Mouse (Mus musculus) embryonic facial prominence, embryonic 14.5 days (tissue): Measurements from ENCODE around the gene Hat1. TPM values are rescaled to one million over a fixed set of nuclear protein-coding genes. Genes with fewer than 3 reads are reported as not detected.

Experiments
- ATAC-seq: fragments of 200-750 bp; cut with Nextera tagmentation; 2 replicates; pipeline ENCODE4 v1.8.0; 2017; ENCODE audit warnings: low read depth, moderate number of reproducible peaks, moderate TSS enrichment
- DNase-seq: peaks from one replicate; pipeline ENCODE4 v3.0.0-alpha.2; 2015; ENCODE audit warnings: low spot score
- H3K27ac ChIP-seq: fragments of 300-500 bp; sonication (generic); replicated peaks from 2 replicates; pipeline ENCODE4 v1.5.1; 2014; ENCODE audit warnings: low read depth, mild to moderate bottlenecking, low read length, moderate library complexity
- H3K27me3 ChIP-seq: fragments of 300-500 bp; sonication (generic); replicated peaks from 2 replicates; pipeline ENCODE4 v1.6.1; 2014; ENCODE audit warnings: low read length; ENCODE audit not compliant: control insufficient read depth, insufficient read depth
- H3K36me3 ChIP-seq: fragments of 300-500 bp; sonication (generic); 2 replicates; pipeline ENCODE4 v1.6.1; 2014; ENCODE audit warnings: low read length, mixed read lengths; ENCODE audit not compliant: control insufficient read depth, insufficient read depth
- H3K4me1 ChIP-seq: fragments of 300-500 bp; sonication (generic); 2 replicates; pipeline ENCODE4 v1.6.1; 2014; ENCODE audit warnings: antibody characterized with exemption, low read length; ENCODE audit not compliant: control insufficient read depth, insufficient read depth
- H3K4me2 ChIP-seq: fragments of 300-500 bp; sonication (generic); 2 replicates; pipeline ENCODE4 v1.6.1; 2014; ENCODE audit warnings: low read depth, mild to moderate bottlenecking, low read length, moderate library complexity, mixed read lengths
- H3K4me3 ChIP-seq: fragments of 300-500 bp; sonication (generic); 2 replicates; pipeline ENCODE4 v1.5.1; 2014; ENCODE audit warnings: low read depth, mild to moderate bottlenecking, low read length
- H3K9ac ChIP-seq: fragments of 300-500 bp; sonication (generic); 2 replicates; pipeline ENCODE4 v1.6.1; 2014; ENCODE audit warnings: low read depth, mild to moderate bottlenecking, low read length, moderate library complexity, mixed read lengths
- H3K9me3 ChIP-seq: fragments of 300-500 bp; sonication (generic); 2 replicates; pipeline ENCODE4 v1.6.1; 2016; ENCODE audit warnings: low read length; ENCODE audit not compliant: control insufficient read depth
- WGBS: fragments of 180-500 bp; shearing (Covaris S2); extraction: QIAGEN DNeasy Blood & Tissue Kit; methylation state at CpG from one replicate; pipeline ENCODE4 v1.1.7; 2014; 5-methylcytosine and 5-hydroxymethylcytosine counted together
- polyA plus RNA-seq: library from polyadenylated mRNA; unstranded; fragments of >200 nt; fragmentation: Nextera tagmentation; extraction: Ambion mirVana; gene quantifications from 2 replicates; pipeline ENCODE4 v1.2.1, GENCODE M21; 2014

Gene Hat1
- polyA plus RNA-seq, 1 experiment from 2014 or later = 96.6 TPM

GRCm38 (mm10) chr2:71389864-71390263 lies 1.1 kb downstream of the Hat1 start:
- no peaks in the 10 kb centered on the region for H3K27me3 ChIP-seq
- peaks cover 22% of the 10 kb centered on the region for H3K36me3 ChIP-seq
- peak overlapping the region; percentile 80; the same call in 1 of the 2 replicates for H3K27ac ChIP-seq
- H3K4me3 ChIP-seq = peak overlapping the region; percentile 78
- H3K4me2 ChIP-seq = peak overlapping the region; percentile 64
- ATAC-seq (no peak), DNase-seq (no peak)
- H3K9ac ChIP-seq = peak overlapping the region; percentile 78
- H3K4me1 ChIP-seq = no peaks in the 10 kb centered on the region
- 59% methylated on average over 9 of the region's 9 CpGs for WGBS
- H3K9me3 ChIP-seq = no peaks in the 10 kb centered on the region

DNA sequence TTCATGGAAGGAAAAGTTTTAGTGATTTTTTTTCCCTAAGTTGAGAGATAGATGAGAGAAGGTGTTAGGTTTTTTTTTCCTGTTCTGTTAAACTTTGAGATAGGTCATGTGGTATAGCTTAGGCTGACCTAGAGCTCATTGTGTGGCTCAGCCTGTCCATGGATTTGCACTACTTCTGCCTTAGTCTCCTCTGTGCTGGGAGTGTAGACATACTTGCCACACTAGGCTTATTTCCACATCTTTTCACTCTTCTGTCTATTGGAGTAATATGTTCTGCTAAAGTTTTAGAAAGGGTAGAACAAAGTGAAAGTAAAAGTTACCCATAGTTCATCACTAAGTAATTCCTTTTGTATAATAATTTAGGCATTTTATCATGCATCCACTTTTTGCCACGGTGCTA lies 16.9 kb downstream of the Hat1 start:
- no peak overlapping the region for H3K4me2 ChIP-seq
- no peaks in the 10 kb centered on the region for H3K4me1 ChIP-seq
- no peak overlapping the region for H3K27ac ChIP-seq
- H3K9me3 ChIP-seq = no peaks in the 10 kb centered on the region
- no peaks in the 10 kb centered on the region for H3K27me3 ChIP-seq
- H3K9ac ChIP-seq = no peak overlapping the region
- no peak overlapping the region for H3K4me3 ChIP-seq
- peaks cover 29% of the 10 kb centered on the region; the same call in 1 of the 2 replicates for H3K36me3 ChIP-seq
- 94% methylated on average over 1 of the region's 1 CpGs for WGBS
- ATAC-seq = no peak
- no peak for DNase-seq

DNA sequence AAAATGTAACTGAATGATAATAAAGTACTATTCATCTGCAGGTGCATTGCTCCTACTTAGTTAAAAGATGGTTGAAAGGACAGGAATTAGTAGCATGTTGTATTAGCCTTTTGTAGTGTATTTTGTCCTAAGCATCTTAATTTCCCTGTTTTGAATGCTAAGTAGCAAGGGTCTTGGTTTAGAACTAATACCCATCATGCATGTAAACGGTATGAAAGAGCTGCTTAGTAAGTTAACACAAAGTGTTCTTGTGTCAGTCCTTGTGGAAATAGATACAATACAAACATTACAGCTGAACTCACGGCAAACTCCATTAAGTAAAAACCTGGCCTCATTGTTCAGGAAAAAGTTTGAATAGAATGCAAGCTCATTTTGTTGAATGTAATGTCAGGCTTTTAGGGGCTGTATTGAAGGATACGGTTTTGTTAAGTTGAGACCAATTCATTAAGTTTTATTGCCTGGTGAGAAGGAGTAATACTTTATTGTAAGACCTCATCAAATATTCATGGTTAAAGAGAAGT lies 30.1 kb downstream of the Hat1 start:
- WGBS = 85% methylated on average over 3 of the region's 3 CpGs
- H3K4me3 ChIP-seq = no peak overlapping the region
- no peaks in the 10 kb centered on the region for H3K4me1 ChIP-seq
- no peak overlapping the region for H3K4me2 ChIP-seq
- no peaks in the 10 kb centered on the region for H3K9me3 ChIP-seq
- ATAC-seq = no peak
- H3K36me3 ChIP-seq = peaks cover 43% of the 10 kb centered on the region
- no peak overlapping the region for H3K9ac ChIP-seq
- DNase-seq = no peak
- H3K27ac ChIP-seq = no peak overlapping the region
- H3K27me3 ChIP-seq = no peaks in the 10 kb centered on the region

DNA sequence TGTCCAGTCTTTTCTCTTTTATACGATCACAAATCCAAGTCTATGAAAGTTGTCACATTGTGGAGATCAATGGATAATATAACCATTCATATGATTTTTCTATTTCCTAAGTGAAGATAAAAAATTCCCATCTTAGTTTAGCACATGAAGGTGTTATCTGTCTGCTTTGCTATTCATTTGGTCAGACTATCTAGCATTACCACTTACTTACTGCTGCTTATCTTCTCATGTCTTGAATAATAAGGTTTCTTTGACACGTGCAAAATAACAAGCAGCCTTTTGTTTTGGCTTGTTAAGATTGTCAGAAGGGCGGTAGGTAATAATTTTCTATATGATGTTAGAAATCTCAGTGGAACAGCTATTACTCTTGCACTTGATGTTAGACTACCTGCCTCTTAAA lies 30.6 kb downstream of the Hat1 start:
- WGBS = 88% methylated on average over 3 of the region's 3 CpGs
- no peak for ATAC-seq
- no peak overlapping the region for H3K27ac ChIP-seq
- H3K9me3 ChIP-seq = no peaks in the 10 kb centered on the region
- H3K4me1 ChIP-seq = no peaks in the 10 kb centered on the region
- H3K36me3 ChIP-seq = peaks cover 45% of the 10 kb centered on the region
- H3K4me2 ChIP-seq = no peak overlapping the region
- H3K27me3 ChIP-seq = no peaks in the 10 kb centered on the region
- DNase-seq = no peak
- no peak overlapping the region for H3K9ac ChIP-seq
- H3K4me3 ChIP-seq = no peak overlapping the region

GRCm38 (mm10) chr2:71420895-71421425 lies 32.2 kb downstream of the Hat1 start:
- DNase-seq = no peak
- H3K4me2 ChIP-seq = no peak overlapping the region
- H3K27ac ChIP-seq = no peak overlapping the region
- H3K9me3 ChIP-seq = no peaks in the 10 kb centered on the region
- no peaks in the 10 kb centered on the region for H3K27me3 ChIP-seq
- no peak overlapping the region for H3K9ac ChIP-seq
- whole genome bisulfite sequencing = 86% methylated on average over 9 of the region's 9 CpGs
- H3K4me3 ChIP-seq = no peak overlapping the region
- peaks cover 50% of the 10 kb centered on the region for H3K36me3 ChIP-seq
- no peak for ATAC-seq
- no peaks in the 10 kb centered on the region for H3K4me1 ChIP-seq

GRCm38 (mm10) chr2:71424545-71424944 lies 35.8 kb downstream of the Hat1 start:
- Histone ChIP-seq H3K27me3 (no peaks in the 10 kb centered on the region), H3K4me1 (no peaks in the 10 kb centered on the region), H3K9me3 (no peaks in the 10 kb centered on the region), H3K27ac (no peak overlapping the region), H3K9ac (no peak overlapping the region), H3K4me3 (no peak overlapping the region), H3K36me3 (peaks cover 67% of the 10 kb centered on the region), H3K4me2 (no peak overlapping the region)
- 81% methylated on average over 4 of the region's 4 CpGs for WGBS
- DNase-seq = no peak
- no peak for ATAC-seq

GRCm38 (mm10) chr2:71435440-71435839 lies 46.7 kb downstream of the Hat1 start:
- H3K4me2 ChIP-seq = no peak overlapping the region
- no peak overlapping the region for H3K27ac ChIP-seq
- no peak overlapping the region for H3K4me3 ChIP-seq
- ATAC-seq (no peak), DNase-seq (no peak)
- H3K9ac ChIP-seq = no peak overlapping the region
- no peaks in the 10 kb centered on the region for H3K27me3 ChIP-seq
- no peaks in the 10 kb centered on the region for H3K9me3 ChIP-seq
- peaks cover 50% of the 10 kb centered on the region for H3K36me3 ChIP-seq
- no peaks in the 10 kb centered on the region for H3K4me1 ChIP-seq
- 96% methylated on average over 3 of the region's 4 CpGs for WGBS

DNA sequence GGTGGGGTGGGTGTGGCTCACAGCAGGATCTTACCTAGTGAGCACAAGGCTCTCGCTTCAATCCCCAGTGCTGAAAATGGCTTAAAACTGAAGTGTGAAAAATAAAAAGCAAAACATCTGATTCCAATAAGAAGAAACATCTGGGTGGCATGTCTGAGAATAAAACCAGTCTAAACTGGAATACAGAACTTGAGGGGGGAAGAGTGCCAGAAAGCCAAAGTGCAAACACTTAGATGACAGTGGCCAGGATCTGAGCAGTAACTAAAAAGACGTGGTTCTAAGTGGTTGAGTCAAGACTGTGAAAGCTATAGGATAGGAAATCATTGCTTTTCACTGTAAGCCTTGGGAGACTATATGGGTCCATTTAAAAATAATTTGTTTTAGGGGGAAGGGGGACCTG lies 54.6 kb downstream of the Hat1 start:
- H3K36me3 ChIP-seq = peaks cover 25% of the 10 kb centered on the region
- WGBS = 36% methylated on average over 2 of the region's 2 CpGs
- no peaks in the 10 kb centered on the region for H3K27me3 ChIP-seq
- DNase-seq = no peak
- no peak overlapping the region for H3K4me3 ChIP-seq
- H3K9ac ChIP-seq = no peak overlapping the region
- no peaks in the 10 kb centered on the region for H3K4me1 ChIP-seq
- H3K4me2 ChIP-seq = no peak overlapping the region
- H3K9me3 ChIP-seq = no peaks in the 10 kb centered on the region
- H3K27ac ChIP-seq = no peak overlapping the region
- no peak for ATAC-seq

DNA sequence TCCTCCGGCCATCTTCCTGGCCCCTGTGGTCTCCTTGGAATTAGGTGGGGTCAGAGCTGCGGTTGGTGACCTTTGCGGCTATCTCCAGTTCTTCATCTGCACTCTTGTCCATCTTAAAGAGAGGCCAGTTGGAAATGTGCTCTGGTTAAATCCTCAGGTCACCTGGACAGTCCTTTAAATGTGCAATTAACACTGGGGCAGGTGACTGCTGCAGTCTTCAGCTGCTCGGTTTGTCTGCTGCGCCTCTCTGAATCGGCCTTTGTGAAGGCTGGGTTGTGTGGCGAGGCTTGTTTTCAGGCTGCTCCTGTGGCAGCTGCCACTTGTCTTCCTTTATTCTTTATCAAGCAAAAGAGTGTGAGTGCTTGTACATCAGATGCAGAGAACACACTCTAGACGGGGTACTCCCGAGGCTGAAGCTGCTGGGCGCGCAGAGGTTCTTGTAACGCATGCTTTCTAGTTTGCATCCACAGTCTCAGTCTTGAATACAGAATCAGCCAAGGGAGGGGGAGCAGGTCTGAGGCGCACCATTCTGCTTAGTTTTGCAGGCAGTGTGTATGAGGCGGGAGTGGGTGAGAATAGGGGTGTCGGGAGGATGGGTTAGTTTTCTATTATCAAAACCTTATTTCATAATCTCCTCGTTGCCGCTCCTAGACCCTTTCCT lies 56.9 kb downstream of the Hat1 start:
- ATAC-seq = no peak
- Histone ChIP-seq H3K4me3 (no peak overlapping the region), H3K27me3 (no peaks in the 10 kb centered on the region), H3K4me1 (no peaks in the 10 kb centered on the region), H3K36me3 (peaks cover 11% of the 10 kb centered on the region), H3K9me3 (no peaks in the 10 kb centered on the region), H3K9ac (no peak overlapping the region), H3K4me2 (no peak overlapping the region), H3K27ac (no peak overlapping the region)
- no peak for DNase-seq
- 55% methylated on average over 17 of the region's 17 CpGs for WGBS
